Mouse (Mus musculus) urinary bladder, postnatal 36 days (tissue): ENCODE results near the gene Guca1a.
"Not testable (repeated sequence)": the region's sequence is repeated elsewhere in the genome, so short reads cannot be mapped to it uniquely, and the experiment has no call there.

Source experiments
- DNase-seq, 2 experiments: peaks; one replicate each; pipeline ENCODE4 v3.0.0; 2022; ENCODE audit warnings: low spot score in 2 of 2, mixed read lengths in 1 of 2

The Guca1a gene

GRCm38 (mm10) chr17:47400451-47400850 is at the start of gene Guca1a:
TSS of gene Guca1a (minus strand) at chr17:47400584.
- no peak for DNase-seq

- no peak for DNase-seq
Observed at GRCm38 (mm10) chr17:47449432-47449831, 49.0 kb upstream of the Guca1a start.

GRCm38 (mm10) chr17:47448523-47449372 is 48.4 kb upstream of the Guca1a start:
- no peak for DNase-seq

GRCm38 (mm10) chr17:47446561-47446960 is 46.2 kb upstream of the Guca1a start:
- no peak for DNase-seq

GRCm38 (mm10) chr17:47446025-47446424 is 45.6 kb upstream of the Guca1a start:
- DNase-seq, result no peak

- DNase-seq, result no peak
Observed at GRCm38 (mm10) chr17:47445518-47445917, 45.1 kb upstream of the Guca1a start.

GRCm38 (mm10) chr17:47444113-47444512 is 43.7 kb upstream of the Guca1a start:
- DNase-seq, result no peak

GRCm38 (mm10) chr17:47442271-47442670 is 41.9 kb upstream of the Guca1a start:
- no peak for DNase-seq

- no peak for DNase-seq
Observed at GRCm38 (mm10) chr17:47441296-47442051, 41.1 kb upstream of the Guca1a start.

GRCm38 (mm10) chr17:47440359-47440890 is 40.0 kb upstream of the Guca1a start:
- no peak for DNase-seq

- peak in 1 of 2 experiments; percentile 26 for DNase-seq
Observed at GRCm38 (mm10) chr17:47439396-47440028, 39.1 kb upstream of the Guca1a start.

- DNase-seq, result peak in 1 of 2 experiments; percentile 28
Observed at GRCm38 (mm10) chr17:47438611-47439010, 38.2 kb upstream of the Guca1a start.

GRCm38 (mm10) chr17:47436907-47437547 is 36.6 kb upstream of the Guca1a start, which contains the start of gene 1700001C19Rik:
TSS of gene 1700001C19Rik (minus strand) at chr17:47437376.
- peak in 1 of 2 experiments; percentile 31 for DNase-seq

- peak; percentile 74 to 83 for DNase-seq
Observed at GRCm38 (mm10) chr17:47436156-47436906, 35.9 kb upstream of the Guca1a start, which contains the start of gene AI661453. TSS of gene AI661453 (plus strand) at chr17:47436615.

GRCm38 (mm10) chr17:47430815-47431214 is 30.4 kb upstream of the Guca1a start:
- no peak for DNase-seq

GRCm38 (mm10) chr17:47428831-47429304 is 28.5 kb upstream of the Guca1a start:
- DNase-seq, result no peak

- no peak for DNase-seq
Observed at GRCm38 (mm10) chr17:47427316-47427715, 26.9 kb upstream of the Guca1a start.

- no peak for DNase-seq
Observed at GRCm38 (mm10) chr17:47424186-47424585, 23.8 kb upstream of the Guca1a start.

- not testable (repeated sequence) for DNase-seq
Observed at GRCm38 (mm10) chr17:47422616-47423015, 22.2 kb upstream of the Guca1a start.

- no peak for DNase-seq
Observed at GRCm38 (mm10) chr17:47421566-47421965, 21.2 kb upstream of the Guca1a start.
